Mouse (Mus musculus): Measurements from ENCODE around the gene Dnhd1. TPM values are rescaled to one million over a fixed set of nuclear protein-coding genes. Genes with fewer than 3 reads are reported as not detected.

Gene Dnhd1
- 1.7 TPM for polyA plus RNA-seq (2014; fragmentation: Illumina TruSeq; extraction: RNeasy Lipid Tissue Mini Kit (QIAGEN cat#74804); ENCODE audit: low read depth, low replicate concordance)

DNA sequence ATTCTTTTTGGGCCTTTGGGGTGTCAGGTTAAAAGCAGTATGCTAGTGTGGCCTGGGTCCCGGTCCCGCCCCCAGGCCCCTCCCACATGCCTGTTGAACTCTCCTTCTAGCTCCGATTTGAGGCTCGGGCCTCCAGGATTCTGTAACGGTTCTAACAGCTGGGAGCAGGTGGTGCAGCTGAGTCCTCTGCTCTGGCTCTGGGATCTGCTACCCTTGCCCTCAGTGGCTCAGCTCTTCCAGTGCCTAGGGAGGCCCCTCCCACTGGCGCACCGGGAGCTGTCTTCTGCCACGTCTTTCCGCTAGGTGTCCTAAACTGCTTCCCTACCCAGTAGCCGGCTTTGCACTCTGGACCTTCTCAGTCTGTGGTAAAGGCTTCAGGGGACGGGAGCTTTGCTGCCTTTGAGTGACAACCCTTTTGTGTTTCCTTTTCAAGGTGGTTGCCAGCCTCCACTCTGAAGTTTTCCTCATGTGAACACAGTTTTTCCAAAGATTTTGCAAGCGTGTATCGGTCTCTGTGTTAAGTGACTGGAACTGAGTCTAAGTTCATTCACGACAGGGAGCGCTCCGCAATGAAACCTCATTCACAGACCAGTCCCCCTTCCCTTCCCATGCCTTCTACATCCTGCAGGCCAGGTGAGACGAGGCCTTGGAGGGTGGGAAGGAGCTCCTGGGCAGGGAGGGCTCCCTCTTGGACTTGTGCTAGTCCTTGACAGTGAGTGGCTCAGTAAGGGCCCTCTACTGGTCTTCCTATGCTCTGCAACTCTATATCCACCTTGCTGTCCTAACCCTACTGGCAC lies at the start of gene Dnhd1:
Gene Dnhd1 (plus strand): TSS at position 189 of the 797 bp plus-strand sequence.

GRCm38 (mm10) chr7:105633127-105633800 lies 17.4 kb upstream of the Dnhd1 start, which contains the start of gene Trim3:
TSS of gene Trim3 (minus strand) at chr7:105633571.

DNA sequence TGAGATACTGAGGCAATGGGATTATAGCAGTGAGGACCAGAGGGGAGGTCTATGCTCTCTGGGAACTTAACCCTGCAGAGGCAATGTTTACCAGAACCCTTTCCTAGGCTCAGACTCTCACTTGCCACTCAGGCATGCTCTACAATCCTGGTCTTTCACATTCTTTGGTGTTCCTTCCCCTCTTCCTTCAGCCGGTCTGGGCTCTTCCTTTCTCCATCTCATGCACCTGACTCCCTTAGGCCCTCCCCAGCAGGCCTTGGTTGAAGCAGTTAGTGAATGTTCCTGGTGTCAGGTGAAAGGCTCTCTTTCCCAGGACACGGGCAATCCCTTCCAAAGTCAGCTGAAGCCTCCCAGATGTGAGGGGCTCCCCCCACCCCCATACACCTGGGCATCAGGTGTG lies 10.9 kb upstream of the Dnhd1 start, which contains the start of gene Timm10b:
Gene Timm10b (plus strand): TSS at position 301 of the 400 bp plus-strand sequence.

DNA sequence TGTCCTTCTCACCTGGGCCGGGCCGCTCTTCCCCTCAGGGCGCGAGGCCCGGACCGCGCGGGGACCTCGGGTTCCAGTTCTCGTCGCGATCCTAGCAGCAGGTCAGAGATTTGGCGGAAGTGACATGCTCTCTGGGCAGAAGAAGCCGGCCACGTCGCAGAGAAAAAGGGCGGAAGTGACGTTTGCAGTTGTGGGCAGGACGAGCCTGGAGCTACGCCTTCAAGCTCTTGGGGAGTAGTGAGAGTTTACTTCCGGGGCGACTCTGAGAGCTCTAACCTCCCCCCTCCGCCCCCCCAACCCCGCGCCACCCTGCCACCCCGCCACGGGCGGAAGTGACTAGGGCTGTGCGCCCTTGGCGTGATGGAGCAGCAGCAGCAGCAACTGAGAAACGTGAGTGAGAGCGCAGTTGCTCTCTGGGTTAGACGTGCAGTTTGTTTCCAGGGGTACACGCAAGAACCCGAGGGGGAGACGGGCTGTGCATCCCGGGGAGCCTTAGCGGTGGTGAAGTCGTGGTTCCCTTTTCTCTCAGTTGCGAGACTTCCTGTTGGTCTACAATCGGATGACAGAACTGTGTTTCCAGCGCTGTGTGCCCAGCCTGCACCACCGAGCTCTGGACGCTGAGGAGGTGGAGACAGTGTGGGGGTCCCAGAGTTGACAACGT lies 10.3 kb upstream of the Dnhd1 start, which contains the start of the genes Arfip2 and Gm45799:
Gene Arfip2 (minus strand): TSS at position 184 of the 661 bp plus-strand sequence.
Gene Gm45799 (plus strand): TSS at position 320 of the 661 bp plus-strand sequence.

GRCm38 (mm10) chr7:105736264-105736901 lies 85.8 kb downstream of the Dnhd1 start, which contains the start of gene Ilk:
TSS of gene Ilk (plus strand) at chr7:105736592.

DNA sequence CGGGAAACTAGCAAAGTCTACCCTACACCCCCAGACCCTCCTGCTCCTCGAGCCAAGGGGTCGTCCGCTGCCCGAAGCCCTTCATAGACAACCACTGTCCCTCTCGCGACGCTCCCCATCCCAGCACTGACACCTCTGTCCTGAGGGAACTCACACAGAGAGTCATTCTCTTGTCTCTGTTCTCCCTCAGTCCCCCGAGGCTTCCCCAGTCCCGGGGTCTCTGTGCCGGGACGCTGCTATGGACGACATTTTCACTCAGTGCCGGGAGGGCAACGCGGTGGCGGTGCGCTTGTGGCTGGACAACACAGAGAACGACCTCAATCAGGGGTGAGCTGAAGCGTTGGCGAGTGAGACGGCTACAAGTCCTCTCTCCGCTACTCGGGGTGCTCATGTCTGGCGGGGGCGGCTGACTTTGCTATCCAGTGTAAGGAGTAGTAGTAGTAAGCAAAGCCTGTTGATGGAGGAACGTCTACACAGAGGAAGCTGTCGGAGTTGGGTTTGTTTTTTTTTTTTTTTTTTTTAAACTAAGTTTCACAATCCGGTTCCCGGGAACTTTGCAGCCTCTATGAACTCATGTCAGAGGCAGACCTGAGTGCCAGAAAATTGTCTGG lies 86.4 kb downstream of the Dnhd1 start, which contains the start of gene Rrp8:
Gene Rrp8 (minus strand): TSS at position 475 of the 611 bp plus-strand sequence.

GRCm38 (mm10) chr7:105743926-105744590 lies 93.4 kb downstream of the Dnhd1 start, which contains the start of gene Taf10:
TSS of gene Taf10 (minus strand) at chr7:105744361.

DNA sequence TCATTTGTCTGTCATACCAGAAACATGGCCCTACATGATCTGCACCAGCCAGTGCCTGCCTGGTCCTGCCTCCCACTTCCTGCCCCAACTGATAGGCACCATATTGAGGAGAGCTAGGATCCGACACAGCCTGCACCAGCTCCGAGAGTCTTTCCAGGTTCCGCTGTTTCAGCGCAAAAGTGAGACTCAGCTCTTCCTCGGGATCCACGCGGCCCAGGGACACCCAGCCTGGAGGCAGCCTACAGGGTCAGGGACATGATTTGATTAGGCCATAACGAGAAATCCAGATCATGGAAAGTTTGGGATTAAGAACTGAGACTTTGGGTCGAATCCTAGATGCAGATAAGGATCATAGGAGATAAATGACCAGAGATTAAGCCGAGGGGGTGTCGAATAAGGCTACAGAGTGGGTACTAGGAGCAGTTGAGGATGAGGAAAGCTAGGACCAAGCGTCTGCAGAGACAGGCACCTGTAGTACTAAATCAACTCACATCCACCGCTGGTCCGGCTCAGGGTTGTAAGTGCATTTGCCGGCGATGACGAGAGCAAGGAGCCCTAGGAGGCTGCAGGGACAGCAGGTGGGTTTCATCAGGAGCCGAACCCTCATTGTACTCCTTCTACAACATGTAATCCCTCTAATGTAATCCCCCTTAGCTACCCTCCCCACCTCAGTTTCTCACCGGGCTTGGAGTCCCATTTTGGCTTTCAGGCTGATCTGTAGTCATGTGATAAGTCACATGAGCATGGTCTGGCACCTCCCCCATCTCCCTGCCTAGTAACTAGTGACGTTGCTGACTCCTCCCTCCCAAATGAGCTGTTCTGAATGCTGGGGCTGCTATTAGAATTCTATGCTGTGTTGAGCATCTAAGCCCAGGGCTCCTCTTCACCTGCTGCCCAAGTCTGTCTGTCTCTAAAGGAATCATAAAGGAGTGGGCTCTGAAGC lies 101.1 kb downstream of the Dnhd1 start, which contains the start of gene Tpp1:
Gene Tpp1 (minus strand): TSS at position 745 of the 943 bp plus-strand sequence.

Other genes starting within 250 kb of the Dnhd1 start
- gene Cnga4, start 246.3 kb upstream of the Dnhd1 start, polyA plus RNA-seq (2014; fragmentation: Illumina TruSeq; extraction: RNeasy Lipid Tissue Mini Kit (QIAGEN cat#74804); ENCODE audit: low read depth, low replicate concordance), result not detected
- not detected for gene Cckbr, start 225.1 kb upstream of the Dnhd1 start, polyA plus RNA-seq (2014; fragmentation: Illumina TruSeq; extraction: RNeasy Lipid Tissue Mini Kit (QIAGEN cat#74804); ENCODE audit: low read depth, low replicate concordance)
- gene Cavin3, start 168.5 kb upstream of the Dnhd1 start, polyA plus RNA-seq (2014; fragmentation: Illumina TruSeq; extraction: RNeasy Lipid Tissue Mini Kit (QIAGEN cat#74804); ENCODE audit: low read depth, low replicate concordance), result 16.9 TPM
- 5.8 TPM for gene Smpd1, start 96.5 kb upstream of the Dnhd1 start, polyA plus RNA-seq (2014; fragmentation: Illumina TruSeq; extraction: RNeasy Lipid Tissue Mini Kit (QIAGEN cat#74804); ENCODE audit: low read depth, low replicate concordance)
- gene Apbb1, start 69.2 kb upstream of the Dnhd1 start, polyA plus RNA-seq (2014; fragmentation: Illumina TruSeq; extraction: RNeasy Lipid Tissue Mini Kit (QIAGEN cat#74804); ENCODE audit: low read depth, low replicate concordance), result 1.4 TPM
- gene Hpx, start 50.7 kb upstream of the Dnhd1 start, polyA plus RNA-seq (2014; fragmentation: Illumina TruSeq; extraction: RNeasy Lipid Tissue Mini Kit (QIAGEN cat#74804); ENCODE audit: low read depth, low replicate concordance), result not detected
- 5.9 TPM for gene Trim3, start 17.3 kb upstream of the Dnhd1 start, polyA plus RNA-seq (2014; fragmentation: Illumina TruSeq; extraction: RNeasy Lipid Tissue Mini Kit (QIAGEN cat#74804); ENCODE audit: low read depth, low replicate concordance)
- 47.9 TPM for gene Timm10b, start 10.8 kb upstream of the Dnhd1 start, polyA plus RNA-seq (2014; fragmentation: Illumina TruSeq; extraction: RNeasy Lipid Tissue Mini Kit (QIAGEN cat#74804); ENCODE audit: low read depth, low replicate concordance)
- 12.3 TPM for gene Arfip2, start 10.4 kb upstream of the Dnhd1 start, polyA plus RNA-seq (2014; fragmentation: Illumina TruSeq; extraction: RNeasy Lipid Tissue Mini Kit (QIAGEN cat#74804); ENCODE audit: low read depth, low replicate concordance)
- gene Gm45799, start 10.3 kb upstream of the Dnhd1 start, polyA plus RNA-seq (2014; fragmentation: Illumina TruSeq; extraction: RNeasy Lipid Tissue Mini Kit (QIAGEN cat#74804); ENCODE audit: low read depth, low replicate concordance), result 1.3 TPM
- gene Ilk, start 85.8 kb downstream of the Dnhd1 start, polyA plus RNA-seq (2014; fragmentation: Illumina TruSeq; extraction: RNeasy Lipid Tissue Mini Kit (QIAGEN cat#74804); ENCODE audit: low read depth, low replicate concordance), result 41.2 TPM
- gene Rrp8, start 86.6 kb downstream of the Dnhd1 start, polyA plus RNA-seq (2014; fragmentation: Illumina TruSeq; extraction: RNeasy Lipid Tissue Mini Kit (QIAGEN cat#74804); ENCODE audit: low read depth, low replicate concordance), result 24.5 TPM
- 11.1 TPM for gene Taf10, start 93.5 kb downstream of the Dnhd1 start, polyA plus RNA-seq (2014; fragmentation: Illumina TruSeq; extraction: RNeasy Lipid Tissue Mini Kit (QIAGEN cat#74804); ENCODE audit: low read depth, low replicate concordance)
- 145 TPM for gene Tpp1, start 101.4 kb downstream of the Dnhd1 start, polyA plus RNA-seq (2014; fragmentation: Illumina TruSeq; extraction: RNeasy Lipid Tissue Mini Kit (QIAGEN cat#74804); ENCODE audit: low read depth, low replicate concordance)
- 0.17 TPM for gene Dchs1, start 136.8 kb downstream of the Dnhd1 start, polyA plus RNA-seq (2014; fragmentation: Illumina TruSeq; extraction: RNeasy Lipid Tissue Mini Kit (QIAGEN cat#74804); ENCODE audit: low read depth, low replicate concordance)
- gene Mrpl17, start 160.3 kb downstream of the Dnhd1 start, polyA plus RNA-seq (2014; fragmentation: Illumina TruSeq; extraction: RNeasy Lipid Tissue Mini Kit (QIAGEN cat#74804); ENCODE audit: low read depth, low replicate concordance), result 15.7 TPM

All from adrenal gland, adult 10 weeks (tissue).